Mouse (Mus musculus) limb, embryonic 14.5 days (tissue): ENCODE data around the gene Mapk14. TPM values are rescaled to one million over a fixed set of nuclear protein-coding genes. Genes with fewer than 3 reads are reported as not detected.

Source experiments
- ATAC-seq: fragments of 200-750 bp; cut with Nextera tagmentation; 2 replicates; pipeline ENCODE4 v1.8.0; 2017; ENCODE audit warnings: low read depth, moderate number of reproducible peaks, moderate TSS enrichment; ENCODE audit not compliant: low FRiP score
- DNase-seq: peaks from one replicate; pipeline ENCODE4 v3.0.0-alpha.2; 2015; ENCODE audit warnings: low spot score
- H3K27ac ChIP-seq: fragments of 300-500 bp; sonication (generic); replicated peaks from 2 replicates; pipeline ENCODE4 v1.5.1; 2014; ENCODE audit warnings: low read depth, mild to moderate bottlenecking, low read length, moderate library complexity, mixed read lengths
- H3K27me3 ChIP-seq: fragments of 300-500 bp; sonication (generic); 2 replicates; pipeline ENCODE4 v1.6.1; 2014; ENCODE audit warnings: low read length, mixed read lengths; ENCODE audit not compliant: control insufficient read depth, insufficient read depth
- H3K36me3 ChIP-seq: fragments of 300-500 bp; sonication (generic); 2 replicates; pipeline ENCODE4 v1.6.1; 2014; ENCODE audit warnings: mild to moderate bottlenecking, low read length, moderate library complexity, mixed read lengths; ENCODE audit not compliant: control insufficient read depth, insufficient read depth
- H3K4me1 ChIP-seq: fragments of 300-500 bp; sonication (generic); 2 replicates; pipeline ENCODE4 v1.6.1; 2014; ENCODE audit warnings: antibody characterized with exemption, low read length, mixed read lengths; ENCODE audit not compliant: control insufficient read depth, insufficient read depth
- H3K4me2 ChIP-seq: fragments of 300-500 bp; sonication (generic); replicated peaks from 2 replicates; pipeline ENCODE4 v1.6.1; 2014; ENCODE audit warnings: low read depth, mild to moderate bottlenecking, low read length, moderate library complexity; ENCODE audit not compliant: severe bottlenecking
- H3K4me3 ChIP-seq: fragments of 300-500 bp; sonication (generic); replicated peaks from 2 replicates; pipeline ENCODE4 v1.5.1; 2014; ENCODE audit warnings: low read length
- H3K9ac ChIP-seq: fragments of 300-500 bp; sonication (generic); 2 replicates; pipeline ENCODE4 v1.6.1; 2014; ENCODE audit warnings: mild to moderate bottlenecking, low read depth, low read length, moderate library complexity; ENCODE audit not compliant: severe bottlenecking
- H3K9me3 ChIP-seq: fragments of 300-500 bp; sonication (generic); 2 replicates; pipeline ENCODE4 v1.6.1; 2016; ENCODE audit warnings: low read length; ENCODE audit not compliant: control insufficient read depth
- POLR2A ChIP-seq: fragments of 200-500 bp; IDR thresholded peaks from 2 replicates; pipeline ENCODE4 v1.8.0; 2012; ENCODE audit warnings: inconsistent platforms, mild to moderate bottlenecking, moderate library complexity, borderline replicate concordance; ENCODE audit not compliant: insufficient read depth, insufficient read length; ENCODE audit errors: extremely low read depth
- WGBS: fragments of 180-500 bp; shearing (Covaris S2); extraction: QIAGEN DNeasy Blood & Tissue Kit; methylation state at CpG from one replicate; pipeline ENCODE4 v1.1.7; 2014; 5-methylcytosine and 5-hydroxymethylcytosine counted together
- polyA plus RNA-seq, 2 experiments: library from polyadenylated mRNA; depleted of rRNA in 1 of 2; stranded (reverse) in 1 of 2; unstranded in 1 of 2; fragments of >200 nt; fragmentation: Nextera tagmentation in 1 of 2; extraction: Ambion mirVana in 1 of 2; gene quantifications; 2 replicates each; pipeline versions ENCODE4 v1.2.1 to v1.2.3; 2012 to 2014

The Mapk14 gene
- polyA plus RNA-seq, 2 experiments: 53.8 to 74.1 TPM

DNA sequence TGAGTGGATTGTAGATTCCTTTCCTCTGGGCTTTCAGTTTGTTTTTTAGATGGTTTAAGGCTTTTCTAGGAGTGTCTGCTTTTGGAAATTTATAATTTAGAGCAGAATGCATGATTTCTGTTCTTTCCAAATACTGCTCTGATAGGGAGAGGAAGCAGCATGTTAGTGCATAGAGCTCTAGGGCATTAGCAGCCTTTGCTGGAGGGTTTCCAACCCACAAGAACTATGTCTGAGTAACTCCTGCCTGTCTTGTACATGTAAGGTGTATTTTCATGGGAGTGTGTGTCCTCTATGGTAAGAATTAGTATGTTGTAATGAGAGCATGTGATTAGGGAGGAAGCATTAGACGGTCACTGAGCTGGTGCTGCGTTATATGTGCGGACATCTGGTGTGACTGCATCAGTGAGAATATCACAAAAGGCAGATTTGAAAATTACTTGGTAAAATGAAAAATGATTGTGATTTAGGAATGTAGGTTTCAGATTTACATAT, 16.1 kb downstream of the Mapk14 start:
- no peak for ATAC-seq

DNA sequence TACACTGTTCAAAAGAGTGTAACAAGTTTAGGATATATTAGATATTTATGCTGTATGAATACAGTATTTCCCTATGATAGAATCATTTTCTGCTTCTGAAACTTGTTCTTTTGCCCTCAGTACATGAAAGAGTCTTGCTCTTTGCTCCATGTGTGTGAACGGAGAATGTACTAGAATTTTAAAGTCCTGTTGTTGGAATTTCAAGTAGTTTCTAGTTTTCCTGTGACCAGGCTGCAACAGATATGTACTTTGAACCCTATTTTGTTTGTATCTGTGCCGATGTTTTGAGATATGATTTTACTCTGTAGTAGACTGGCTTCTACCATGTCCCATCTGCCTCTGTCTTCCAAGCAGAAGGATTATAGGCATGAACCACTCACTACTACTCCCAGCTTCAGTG, 16.7 kb downstream of the Mapk14 start:
- Histone ChIP-seq H3K27me3 (no peaks in the 10 kb centered on the region), H3K4me2 (no peak overlapping the region), H3K27ac (no peak overlapping the region), H3K4me1 (peaks cover 5% of the 10 kb centered on the region; the same call in 1 of the 2 replicates), H3K9ac (no peak overlapping the region), H3K36me3 (no peaks in the 10 kb centered on the region), H3K9me3 (no peaks in the 10 kb centered on the region), H3K4me3 (no peak overlapping the region)
- WGBS: 95% methylated on average over 2 of the region's 2 CpGs
- ATAC-seq (no peak), DNase-seq (no peak)
- TF ChIP-seq POLR2A: no peak

More for the DNA sequence above, 16.1 kb downstream of the Mapk14 start:
- 87% methylated on average over 3 of the region's 3 CpGs for WGBS
- no peak for TF ChIP-seq POLR2A
- no peak overlapping the region for H3K9ac ChIP-seq
- H3K4me2 ChIP-seq: no peak overlapping the region
- H3K4me3 ChIP-seq: no peak overlapping the region
- no peaks in the 10 kb centered on the region for H3K36me3 ChIP-seq
- no peaks in the 10 kb centered on the region for H3K9me3 ChIP-seq
- peaks cover 5% of the 10 kb centered on the region; the same call in 1 of the 2 replicates for H3K4me1 ChIP-seq
- H3K27ac ChIP-seq: no peak overlapping the region
- DNase-seq: no peak
- no peaks in the 10 kb centered on the region for H3K27me3 ChIP-seq

DNA sequence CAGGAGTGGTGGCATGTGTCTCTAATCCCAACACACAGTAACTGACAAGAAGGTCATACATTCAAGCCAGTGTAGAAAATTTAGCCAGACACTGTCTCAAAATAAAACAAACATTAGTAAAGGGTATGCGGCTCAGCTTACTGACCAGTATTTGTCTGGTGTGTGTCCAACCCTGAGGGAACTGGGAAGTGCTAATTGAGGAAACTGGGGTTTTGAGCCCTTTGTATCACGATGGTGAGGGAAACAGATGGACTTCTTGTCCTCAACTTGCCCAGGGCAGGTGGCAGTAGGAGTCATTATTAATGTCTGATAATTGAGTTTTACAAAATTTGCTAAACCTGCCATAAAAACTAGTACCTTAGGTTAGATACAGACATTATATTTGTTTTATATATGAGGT, 17.9 kb downstream of the Mapk14 start:
- no peaks in the 10 kb centered on the region for H3K27me3 ChIP-seq
- no peak overlapping the region for H3K27ac ChIP-seq
- WGBS: 37% methylated on average over 2 of the region's 2 CpGs
- TF ChIP-seq POLR2A: no peak
- peaks cover 5% of the 10 kb centered on the region; the same call in 1 of the 2 replicates for H3K4me1 ChIP-seq
- peaks cover 6% of the 10 kb centered on the region for H3K36me3 ChIP-seq
- H3K9ac ChIP-seq: no peak overlapping the region
- no peaks in the 10 kb centered on the region for H3K9me3 ChIP-seq
- H3K4me3 ChIP-seq: no peak overlapping the region
- DNase-seq: no peak
- ATAC-seq: no peak
- no peak overlapping the region for H3K4me2 ChIP-seq

DNA sequence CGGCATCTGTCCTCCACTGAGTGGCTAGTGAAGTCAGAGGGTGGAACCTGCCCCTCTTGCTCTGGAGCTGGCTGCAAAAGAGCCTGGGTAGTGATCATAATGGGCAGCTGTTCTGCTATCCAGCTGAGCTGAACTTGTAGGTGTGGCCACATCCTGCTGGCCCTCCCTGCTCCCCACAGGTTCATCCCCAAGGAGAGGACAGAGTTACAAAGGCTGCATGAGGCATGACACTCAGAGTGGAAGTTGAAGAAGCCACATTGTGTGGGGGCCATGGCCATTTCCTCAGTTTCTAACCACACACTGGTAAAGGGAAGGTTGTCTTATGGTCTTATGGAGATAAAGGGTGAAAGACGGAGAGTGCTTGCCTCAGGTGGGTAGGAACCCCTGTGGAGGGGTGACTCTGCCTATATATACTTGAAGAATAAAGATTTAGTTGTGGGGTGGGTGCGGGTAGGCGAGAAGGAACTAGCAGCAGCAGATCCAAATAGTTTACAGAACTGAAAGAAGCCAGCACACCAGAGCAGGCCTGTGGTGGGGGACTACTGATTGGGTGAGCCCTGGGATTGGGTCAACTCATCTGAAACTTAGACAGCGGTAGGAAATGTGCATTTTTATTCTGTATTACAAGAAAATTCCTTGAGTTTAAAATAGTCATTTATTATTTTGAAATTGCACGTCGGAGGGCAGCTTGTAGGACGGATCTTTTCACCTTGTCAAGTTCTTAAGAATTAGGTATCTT, 18.6 kb downstream of the Mapk14 start:
- DNase-seq (no peak), ATAC-seq (no peak)
- Histone ChIP-seq H3K27me3 (no peaks in the 10 kb centered on the region), H3K9me3 (no peaks in the 10 kb centered on the region), H3K4me3 (no peak overlapping the region), H3K9ac (no peak overlapping the region), H3K4me1 (peaks cover 5% of the 10 kb centered on the region; the same call in 1 of the 2 replicates), H3K27ac (no peak overlapping the region), H3K4me2 (no peak overlapping the region), H3K36me3 (peaks cover 13% of the 10 kb centered on the region)
- 81% methylated on average over 8 of the region's 8 CpGs for WGBS
- no peak for TF ChIP-seq POLR2A

DNA sequence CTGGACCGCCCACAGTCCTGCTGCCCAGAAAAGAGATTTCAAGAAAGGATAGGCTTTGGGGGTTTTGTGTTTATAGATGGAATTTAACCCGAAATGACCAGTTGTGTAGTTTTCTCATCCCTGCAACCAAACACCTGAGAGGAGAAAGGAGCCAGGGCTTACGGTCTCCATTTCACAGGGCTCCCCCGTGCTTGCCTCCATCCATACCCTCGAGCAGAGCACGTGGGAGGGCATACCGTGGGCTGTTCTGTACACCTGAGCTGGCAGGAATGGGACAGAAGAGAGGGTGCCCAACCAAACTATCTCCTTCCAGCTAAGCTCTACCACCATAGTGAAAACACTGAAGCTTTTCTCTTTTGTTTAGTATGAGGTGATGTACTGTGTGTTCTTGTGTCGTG, 19.2 kb downstream of the Mapk14 start:
- DNase-seq (no peak), ATAC-seq (no peak)
- no peak overlapping the region for H3K27ac ChIP-seq
- peaks cover 19% of the 10 kb centered on the region for H3K36me3 ChIP-seq
- no peak overlapping the region for H3K4me3 ChIP-seq
- H3K9ac ChIP-seq: no peak overlapping the region
- H3K4me2 ChIP-seq: no peak overlapping the region
- H3K27me3 ChIP-seq: no peaks in the 10 kb centered on the region
- 83% methylated on average over 8 of the region's 8 CpGs for WGBS
- no peak for TF ChIP-seq POLR2A
- H3K4me1 ChIP-seq: peaks cover 5% of the 10 kb centered on the region; the same call in 1 of the 2 replicates
- H3K9me3 ChIP-seq: no peaks in the 10 kb centered on the region
